Mouse (Mus musculus) megakaryocyte-erythroid progenitor cell, adult 5 weeks (primary cell): ENCODE results near the gene Olfr658. TPM values are rescaled to one million over a fixed set of nuclear protein-coding genes. Genes with fewer than 3 reads are reported as not detected.

Experiments used
- polyA plus RNA-seq: library from polyadenylated mRNA; stranded (reverse); fragments of >175 nt; gene quantifications from 2 replicates; pipeline ENCODE4 v1.2.3, GENCODE M21; 2012

Olfr658 gene
- polyA plus RNA-seq = not detected in 2 replicates

GRCm38 (mm10) chr7:104646841-104647482 is at the start of gene Olfr658:
TSS of gene Olfr658 (minus strand) at chr7:104647305.

GRCm38 (mm10) chr7:104686201-104686600 is 39.1 kb upstream of the Olfr658 start, which contains the start of gene Olfr661:
TSS of gene Olfr661 (plus strand) at chr7:104686501.

GRCm38 (mm10) chr7:104666453-104666852 is 19.3 kb upstream of the Olfr658 start, which contains the start of gene Olfr659:
TSS of gene Olfr659 (plus strand) at chr7:104666753.

GRCm38 (mm10) chr7:104624494-104624893 is 22.6 kb downstream of the Olfr658 start, which contains the start of gene Olfr657:
TSS of gene Olfr657 (plus strand) at chr7:104624794.

GRCm38 (mm10) chr7:104613655-104614054 is 33.5 kb downstream of the Olfr658 start, which contains the start of gene Olfr656:
TSS of gene Olfr656 (plus strand) at chr7:104613955.

GRCm38 (mm10) chr7:104601679-104602078 is 45.4 kb downstream of the Olfr658 start, which contains the start of gene Olfr655:
TSS of gene Olfr655 (minus strand) at chr7:104601779.

Other genes starting within 250 kb of the Olfr658 start
- not detected in 2 replicates for gene Trim30c, start 246.5 kb downstream of the Olfr658 start, polyA plus RNA-seq
- gene Trim30a, start 182.1 kb downstream of the Olfr658 start, polyA plus RNA-seq = 1.5 and 5.2 TPM in 2 replicates
- 0.48 and 0.60 TPM in 2 replicates for gene Trim30d, start 139.5 kb downstream of the Olfr658 start, polyA plus RNA-seq
- not detected in 2 replicates for gene Olfr651, start 97.2 kb downstream of the Olfr658 start, polyA plus RNA-seq
- gene Olfr652, start 86.4 kb downstream of the Olfr658 start, polyA plus RNA-seq = not detected in 2 replicates
- not detected in 2 replicates for gene Olfr653, start 70.0 kb downstream of the Olfr658 start, polyA plus RNA-seq
- not detected in 2 replicates for gene Olfr654, start 60.3 kb downstream of the Olfr658 start, polyA plus RNA-seq
- not detected in 2 replicates for gene Olfr655, start 45.5 kb downstream of the Olfr658 start, polyA plus RNA-seq
- not detected in 2 replicates for gene Olfr656, start 33.4 kb downstream of the Olfr658 start, polyA plus RNA-seq
- not detected in 2 replicates for gene Olfr657, start 22.5 kb downstream of the Olfr658 start, polyA plus RNA-seq
- 0.01 TPM in 1 of 2 replicates, not detected in the other for gene Olfr659, start 19.4 kb upstream of the Olfr658 start, polyA plus RNA-seq
- not detected in 2 replicates for gene Olfr661, start 39.2 kb upstream of the Olfr658 start, polyA plus RNA-seq
- not detected in 2 replicates for gene Usp17le, start 130.2 kb upstream of the Olfr658 start, polyA plus RNA-seq
- gene Usp17lb, start 195.3 kb upstream of the Olfr658 start, polyA plus RNA-seq = not detected in 2 replicates
- gene Usp17la, start 209.7 kb upstream of the Olfr658 start, polyA plus RNA-seq = 0.03 and 0.09 TPM in 2 replicates
- gene Olfr665, start 230.7 kb upstream of the Olfr658 start, polyA plus RNA-seq = not detected in 2 replicates
- not detected in 2 replicates for gene Olfr666, start 248.6 kb upstream of the Olfr658 start, polyA plus RNA-seq